Mouse (Mus musculus) erythroblast, embryonic 14.5 days (primary cell): ENCODE results near the gene Dscam.

Experiments
- GATA1 ChIP-seq: IDR thresholded peaks from 2 replicates; pipeline ENCODE4 v1.6.1; 2012; ENCODE audit warnings: low read length, inconsistent platforms, mixed read lengths
- TAL1 ChIP-seq: IDR thresholded peaks from 3 replicates; pipeline ENCODE4 v1.6.1; 2012; ENCODE audit warnings: low read length, inconsistent platforms, mixed read lengths

GRCm38 (mm10) chr16:96679981-96680380 lies 490.6 kb downstream of the Dscam start:
- TF ChIP-seq GATA1 (no peak), TAL1 (no peak)
